Mouse (Mus musculus): ENCODE data around the gene Tnxb.

DNA sequence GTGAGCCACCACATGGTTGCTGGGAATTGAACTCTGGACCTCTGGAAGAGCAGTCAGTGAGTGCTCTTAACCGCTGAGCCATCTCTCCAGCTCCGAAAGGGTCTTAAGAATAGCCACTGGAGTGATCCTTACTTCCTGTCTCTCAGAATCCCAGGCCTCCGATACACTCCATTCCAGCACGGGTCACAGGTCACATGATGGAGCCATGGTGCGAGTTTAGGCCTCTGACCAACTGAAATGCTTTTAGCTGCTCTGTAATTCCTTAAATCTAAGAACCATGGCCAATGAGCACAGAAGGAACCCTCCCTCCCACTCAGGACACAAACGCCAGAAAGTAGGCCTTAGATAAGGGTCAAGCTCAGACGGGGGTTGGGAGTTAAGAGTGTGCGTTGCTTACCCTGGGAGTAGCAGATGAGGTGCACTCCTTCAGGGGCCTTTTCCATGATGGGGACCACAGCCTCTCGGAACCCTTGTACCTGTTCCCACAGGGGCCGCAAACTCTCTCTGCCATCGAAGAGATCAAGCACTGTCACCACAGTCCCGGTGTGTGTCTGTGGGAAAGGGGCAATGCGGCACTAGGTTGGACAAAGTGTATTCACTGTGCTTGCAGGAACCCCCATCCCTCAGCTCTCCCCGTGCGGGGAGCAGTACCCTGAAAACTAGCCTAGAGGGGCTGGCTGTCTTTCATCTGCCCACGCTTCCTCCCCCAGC lies 44.1 kb upstream of the Tnxb start:
- TF ChIP-seq POLR2A (IDR thresholded peaks at IDR 0.05; ENCODE audit: extremely low read depth, insufficient read depth, low read length) = no peak
- TF ChIP-seq CTCF (IDR thresholded peaks at IDR 0.05; ENCODE audit: low read depth, low read length) = no peak

All from liver, adult 2 months (tissue).